Mouse (Mus musculus): Measurements from ENCODE around the gene Tnfrsf22.
A peak's percentile ranks its signal among the peaks of the same experiment; 100 is the strongest.
"Not testable (repeated sequence)": the region's sequence is repeated elsewhere in the genome, so short reads cannot be mapped to it uniquely, and the experiment has no call there.

Gene Tnfrsf22

DNA sequence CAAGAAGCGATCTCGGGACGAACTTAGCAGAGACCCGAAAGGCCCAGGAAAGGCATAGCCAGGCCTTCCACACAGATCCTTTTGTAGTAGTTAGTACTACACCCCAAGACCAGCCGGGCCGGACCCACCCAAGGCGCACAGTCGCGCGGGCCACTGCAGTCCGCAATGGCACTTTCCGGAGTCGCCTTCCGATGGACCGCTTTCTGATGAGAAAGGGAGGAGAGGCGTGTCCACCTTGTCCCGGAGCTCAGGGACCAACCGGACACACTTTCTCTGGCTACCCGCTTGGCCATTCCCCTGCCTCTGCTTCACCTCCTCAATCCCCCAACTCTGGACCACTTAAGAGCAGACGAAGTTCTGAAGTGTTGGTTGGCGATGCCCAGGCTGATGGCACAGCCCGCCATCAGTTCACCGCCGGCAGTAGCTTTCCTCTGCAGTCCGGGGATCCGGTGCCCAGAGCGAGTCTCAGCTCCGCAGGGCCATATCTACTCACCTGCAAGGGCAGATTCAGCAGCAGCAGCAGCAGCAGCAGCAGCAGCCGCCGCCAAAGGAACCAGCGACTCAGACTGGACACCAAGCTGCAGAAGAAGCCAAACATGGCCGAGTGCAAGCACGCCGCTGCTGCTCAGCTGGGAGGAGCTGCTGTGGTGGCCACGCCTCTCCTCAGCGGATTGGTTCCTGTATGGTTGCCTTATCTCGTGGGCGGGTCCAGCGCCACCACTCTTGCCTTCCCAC, at the start of gene Tnfrsf22:
Tnfrsf22 (minus strand) TSS at position 628 of the 735 bp plus-strand sequence.
- peak; percentile 56 to 68 for DNase-seq (ENCODE audit: low spot score in 2 of 2)

DNA sequence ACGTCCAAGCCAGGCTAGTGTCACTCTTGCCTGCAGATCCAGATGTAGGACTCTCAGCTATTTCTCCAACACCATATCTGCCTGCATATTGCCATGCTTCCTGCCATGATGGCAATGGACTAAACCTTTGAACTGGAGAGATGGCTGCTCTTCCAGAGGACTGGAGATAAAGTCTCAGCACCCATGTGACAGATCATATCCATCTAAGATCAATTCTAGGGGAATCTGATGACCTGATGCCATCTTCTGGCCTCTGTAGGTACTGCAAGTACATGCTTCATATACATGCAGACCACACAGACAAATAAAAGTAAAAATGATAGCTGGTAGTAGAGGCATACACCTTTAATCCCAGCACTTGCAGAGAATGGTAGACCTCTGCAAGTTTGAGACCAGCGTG, 46.7 kb upstream of the Tnfrsf22 start:
- DNase-seq (ENCODE audit: low spot score in 2 of 2): no peak

GRCm38 (mm10) chr7:143694550-143694949, 45.1 kb upstream of the Tnfrsf22 start:
- DNase-seq (ENCODE audit: low spot score in 2 of 2): no peak

DNA sequence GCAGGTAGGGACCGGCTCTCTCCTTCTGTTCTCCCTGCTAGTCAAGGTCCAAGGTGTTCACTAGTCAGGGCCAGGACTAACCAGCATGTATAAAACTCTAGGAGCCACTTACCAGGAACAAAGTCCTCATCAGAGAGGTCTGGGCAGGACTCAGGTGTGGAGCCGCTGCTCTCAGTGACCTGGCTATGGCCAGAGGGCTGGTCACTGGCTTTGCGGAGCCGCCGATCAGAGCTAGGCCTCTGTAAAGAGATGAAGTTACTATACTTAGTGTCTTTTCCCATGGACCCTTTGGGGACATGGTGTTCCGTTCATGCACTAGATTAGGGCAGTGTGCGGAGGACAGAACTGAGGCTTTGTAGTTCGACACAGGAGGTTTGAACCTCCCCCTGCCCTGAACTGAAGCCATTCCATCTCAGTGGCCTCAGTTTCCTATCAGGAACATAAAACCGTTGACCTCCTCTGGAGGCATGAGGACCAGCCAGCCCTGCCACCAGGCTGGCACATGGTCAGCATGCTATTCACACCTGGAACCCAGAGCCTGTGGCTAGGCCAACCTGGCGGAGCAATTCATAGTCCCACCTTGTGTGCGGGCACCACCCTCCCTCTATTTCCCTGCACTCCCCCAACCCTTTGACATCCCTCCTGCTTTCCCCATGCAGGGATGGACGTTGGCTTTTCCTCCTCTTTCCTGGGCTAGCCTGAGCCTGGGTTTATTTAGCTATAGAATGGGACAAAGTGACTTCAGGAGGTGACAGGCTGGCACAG, 43.5 kb upstream of the Tnfrsf22 start:
- DNase-seq (ENCODE audit: low spot score in 2 of 2): no peak

- no peak for DNase-seq (ENCODE audit: low spot score in 2 of 2)
Observed at GRCm38 (mm10) chr7:143691909-143692308, 42.4 kb upstream of the Tnfrsf22 start.

DNA sequence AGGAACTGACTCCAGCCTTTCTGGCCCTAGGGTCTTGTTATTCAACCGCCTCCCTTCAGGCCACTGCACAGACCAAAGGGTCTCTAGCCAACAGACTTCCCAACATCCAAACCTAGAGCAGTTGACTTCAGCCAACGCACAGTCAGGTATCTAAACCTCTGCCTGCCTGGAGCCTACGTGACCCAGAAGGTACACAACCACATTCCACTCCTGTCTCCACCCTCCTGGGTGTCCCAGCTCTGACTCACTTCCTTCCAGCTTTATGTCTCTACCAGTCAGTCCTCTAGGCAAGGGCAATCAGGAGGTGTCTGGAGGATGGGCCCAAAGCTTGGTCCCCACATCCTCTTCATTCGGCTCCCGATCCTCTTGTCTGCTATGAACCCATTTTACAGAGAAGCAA, 41.7 kb upstream of the Tnfrsf22 start:
- DNase-seq (ENCODE audit: low spot score in 2 of 2): peak in 1 of 2 experiments; percentile 3

DNA sequence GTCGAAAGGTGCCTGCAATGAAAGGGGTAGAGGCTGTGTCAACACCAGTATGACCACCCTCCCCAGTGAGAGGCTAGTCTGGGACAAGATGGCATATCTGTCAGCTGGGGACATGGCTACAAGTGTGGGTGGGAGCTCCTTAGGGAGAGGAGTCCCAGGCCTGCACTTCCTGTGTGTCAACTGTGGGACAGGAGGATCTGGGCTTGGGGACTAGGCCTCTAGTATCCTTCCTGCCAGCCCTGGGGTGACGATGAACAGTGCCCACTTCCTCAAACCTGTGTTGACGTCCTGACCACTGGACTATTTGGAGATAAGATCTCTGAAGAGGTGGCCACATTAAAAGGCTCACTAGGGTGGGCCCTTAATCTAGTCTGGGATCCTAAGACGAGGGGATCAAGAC, 40.5 kb upstream of the Tnfrsf22 start:
- DNase-seq (ENCODE audit: low spot score in 2 of 2): peak in 1 of 2 experiments; percentile 3

- DNase-seq (ENCODE audit: low spot score in 2 of 2): no peak
Observed at GRCm38 (mm10) chr7:143689481-143689880, 40.0 kb upstream of the Tnfrsf22 start.

DNA sequence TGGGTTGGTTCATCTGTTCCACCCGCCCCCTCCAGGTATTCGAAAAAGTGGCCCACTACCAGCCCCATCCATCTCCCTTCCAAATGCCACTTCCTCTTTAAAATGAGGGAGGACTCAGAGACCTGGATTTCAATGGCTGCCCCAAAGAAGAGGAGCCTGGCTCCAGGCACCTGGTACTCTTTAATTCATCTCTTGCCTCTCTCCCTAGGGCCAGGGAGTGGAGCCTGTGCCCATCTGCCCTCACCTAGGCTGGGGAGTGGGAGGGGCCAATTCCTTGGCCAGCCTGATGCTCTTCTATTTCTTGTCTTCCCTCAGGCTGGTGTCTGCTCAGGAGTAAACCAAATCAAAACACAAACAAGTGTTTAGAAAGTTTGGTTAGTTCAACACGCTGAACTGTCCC, 37.2 kb upstream of the Tnfrsf22 start:
- DNase-seq (ENCODE audit: low spot score in 2 of 2): not testable (repeated sequence)

GRCm38 (mm10) chr7:143686191-143686590, 36.7 kb upstream of the Tnfrsf22 start:
- not testable (repeated sequence) for DNase-seq (ENCODE audit: low spot score in 2 of 2)

DNA sequence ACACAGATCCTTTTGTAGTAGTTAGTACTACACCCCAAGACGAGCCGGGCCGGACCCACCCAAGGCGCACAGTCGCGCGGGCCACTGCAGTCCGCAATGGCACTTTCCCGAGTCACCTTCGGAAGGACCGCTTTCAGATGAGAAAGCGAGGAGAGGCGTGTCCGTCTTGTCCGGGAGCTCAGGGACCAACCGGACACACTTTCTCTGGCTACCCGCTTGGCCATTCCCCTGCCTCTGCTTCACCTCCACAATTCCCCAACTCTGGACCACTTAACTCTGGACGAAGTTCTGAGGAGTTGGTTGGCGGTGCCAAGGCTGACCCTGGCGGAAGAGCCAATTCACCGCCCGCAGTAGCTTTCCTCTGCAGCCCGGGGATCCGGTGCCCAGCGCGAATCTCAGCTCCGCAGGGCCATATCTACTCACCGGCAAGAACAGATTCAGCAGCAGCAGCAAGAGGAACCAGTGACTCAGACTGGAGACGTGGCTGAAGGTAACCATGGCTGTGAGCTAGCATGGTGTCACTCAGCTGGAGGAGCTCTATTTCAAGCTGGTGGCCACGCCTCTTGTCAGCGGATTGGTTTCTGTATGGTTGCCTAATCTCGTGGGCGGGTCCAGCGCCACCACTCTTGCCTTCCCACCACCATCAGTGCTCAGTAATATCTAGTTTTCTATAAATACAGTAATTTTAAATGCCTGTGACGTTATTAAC, 36.1 kb upstream of the Tnfrsf22 start, which contains the start of gene Tnfrsf23:
Tnfrsf23 (minus strand) TSS at position 514 of the 709 bp plus-strand sequence.
- DNase-seq (ENCODE audit: low spot score in 2 of 2): peak; percentile 25 to 42

DNA sequence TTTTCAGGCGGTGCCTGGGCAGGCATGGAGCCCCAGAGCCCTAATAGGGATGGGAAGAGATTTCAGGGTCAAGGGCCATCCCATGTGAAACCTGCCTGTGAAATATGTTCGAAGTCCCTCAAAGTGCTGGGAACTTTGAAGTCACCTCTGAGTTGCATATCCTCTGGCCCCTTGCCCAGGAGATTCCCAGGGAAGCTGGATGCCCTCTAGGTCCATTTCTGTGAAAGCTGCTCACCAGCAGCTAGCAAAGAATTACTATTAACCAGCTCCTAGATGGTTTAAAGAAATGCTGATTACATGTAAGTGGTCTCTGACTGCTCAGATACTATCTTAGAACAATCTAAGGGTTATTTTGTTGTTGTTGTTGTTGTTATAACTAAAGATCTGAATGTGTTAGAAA, 35.1 kb upstream of the Tnfrsf22 start:
- DNase-seq (ENCODE audit: low spot score in 2 of 2): not testable (repeated sequence)

DNA sequence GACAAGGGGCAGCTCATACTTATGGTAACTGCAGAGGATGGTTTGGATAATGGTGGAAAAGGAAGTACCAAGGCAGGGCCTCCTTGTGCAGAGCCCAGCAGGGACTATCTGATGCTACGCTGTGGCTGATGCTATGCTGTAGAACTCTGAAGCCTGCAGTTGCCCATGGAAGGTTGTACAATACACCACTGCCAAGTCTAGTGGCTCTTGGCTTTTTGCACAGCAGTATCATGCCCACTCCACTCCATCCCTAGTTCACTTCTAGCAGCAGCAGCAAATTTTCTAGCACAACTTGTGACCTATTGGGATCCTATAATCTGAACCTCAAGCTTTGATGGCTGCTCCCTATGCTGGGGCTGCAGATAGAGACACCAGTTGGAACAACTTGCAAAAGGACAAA, 32.1 kb upstream of the Tnfrsf22 start:
- no peak for DNase-seq (ENCODE audit: low spot score in 2 of 2)

- not testable (repeated sequence) for DNase-seq (ENCODE audit: low spot score in 2 of 2)
Observed at GRCm38 (mm10) chr7:143680836-143681235, 31.4 kb upstream of the Tnfrsf22 start.

DNA sequence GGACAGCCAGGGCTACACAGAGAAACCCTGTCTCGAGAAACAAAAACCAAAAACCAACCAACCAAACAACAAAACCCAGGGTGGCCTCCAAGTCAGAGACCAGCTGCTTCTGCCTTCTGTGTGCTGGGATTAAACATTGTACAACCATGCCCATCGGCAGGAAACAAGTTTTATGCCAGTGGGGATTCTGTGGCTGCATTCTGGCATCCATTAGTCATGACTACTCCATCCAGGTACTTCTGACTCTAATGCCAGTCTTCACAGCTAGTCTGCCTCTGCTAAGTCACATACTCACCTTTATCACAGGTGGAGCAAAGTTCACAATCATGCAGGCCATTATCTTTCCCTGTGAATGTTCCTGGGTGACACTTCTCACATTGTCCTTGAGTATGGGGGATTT, 30.2 kb upstream of the Tnfrsf22 start:
- DNase-seq (ENCODE audit: low spot score in 2 of 2): not testable (repeated sequence)

DNA sequence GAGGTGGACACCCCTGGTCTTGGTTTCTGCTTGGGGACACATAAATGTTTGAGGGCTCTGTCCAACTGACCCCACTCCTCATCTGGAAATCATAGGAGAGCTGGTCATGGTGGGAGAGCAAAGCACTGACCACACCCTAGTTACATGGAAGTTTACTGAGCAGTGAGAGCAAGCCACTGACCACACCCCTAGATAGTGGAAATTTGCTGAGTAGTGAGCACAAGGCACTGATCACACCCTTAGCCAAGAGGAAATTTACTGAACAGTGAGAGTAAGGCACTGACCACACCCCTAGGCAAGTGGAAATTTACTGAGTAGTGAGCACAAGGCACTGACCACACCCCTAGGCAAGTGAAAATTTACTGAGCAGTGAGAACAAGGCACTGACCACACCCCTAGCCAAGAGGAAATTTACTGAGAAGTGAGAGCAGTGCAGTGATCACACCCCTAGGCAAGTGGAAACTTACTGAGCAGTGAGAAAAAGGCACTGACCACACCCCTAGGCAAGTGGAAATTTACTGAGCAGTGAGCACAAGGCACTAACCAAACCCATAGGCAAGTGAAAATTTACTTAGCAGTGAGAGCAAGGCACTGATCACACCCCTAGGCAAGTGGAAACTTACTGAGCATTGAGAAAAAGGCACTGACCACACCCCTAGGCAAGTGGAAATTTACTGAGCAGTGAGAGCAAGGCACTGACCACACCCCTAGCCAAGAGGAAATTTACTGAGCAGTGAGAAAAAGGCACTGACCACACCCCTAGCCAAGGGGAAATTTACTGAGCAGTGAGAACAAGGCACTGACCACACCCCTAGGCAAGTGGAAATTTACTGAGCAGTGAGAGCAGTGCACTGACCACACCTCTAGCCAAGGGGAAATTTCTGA, 17.2 kb upstream of the Tnfrsf22 start:
- no peak for DNase-seq (ENCODE audit: low spot score in 2 of 2)

DNA sequence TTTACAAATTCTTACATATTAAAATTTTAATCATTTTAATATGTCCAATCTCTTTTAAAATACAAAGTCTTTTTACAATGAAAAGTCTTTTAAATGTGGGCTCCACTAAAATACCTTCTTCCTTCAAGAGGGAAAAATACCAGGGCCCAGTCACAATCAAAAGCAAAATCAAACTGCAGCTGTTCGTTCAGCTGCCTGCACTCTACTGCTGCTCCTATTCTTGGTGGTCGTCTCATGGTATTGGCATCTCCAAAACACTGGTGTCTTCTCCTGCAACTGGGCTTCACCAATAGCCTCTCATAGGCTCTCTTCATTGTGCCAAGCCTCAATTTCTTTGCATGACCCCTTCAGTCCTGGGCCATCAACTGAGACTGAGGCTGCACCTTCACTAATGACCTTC, 14.0 kb upstream of the Tnfrsf22 start:
- DNase-seq (ENCODE audit: low spot score in 2 of 2): no peak

GRCm38 (mm10) chr7:143660797-143661196, 11.3 kb upstream of the Tnfrsf22 start:
- no peak for DNase-seq (ENCODE audit: low spot score in 2 of 2)

- not testable (repeated sequence) for DNase-seq (ENCODE audit: low spot score in 2 of 2)
Observed at GRCm38 (mm10) chr7:143649769-143650346, 397 bp upstream of the Tnfrsf22 start.

GRCm38 (mm10) chr7:143643949-143644348, 5.5 kb downstream of the Tnfrsf22 start:
- not testable (repeated sequence) for DNase-seq (ENCODE audit: low spot score in 2 of 2)

DNA sequence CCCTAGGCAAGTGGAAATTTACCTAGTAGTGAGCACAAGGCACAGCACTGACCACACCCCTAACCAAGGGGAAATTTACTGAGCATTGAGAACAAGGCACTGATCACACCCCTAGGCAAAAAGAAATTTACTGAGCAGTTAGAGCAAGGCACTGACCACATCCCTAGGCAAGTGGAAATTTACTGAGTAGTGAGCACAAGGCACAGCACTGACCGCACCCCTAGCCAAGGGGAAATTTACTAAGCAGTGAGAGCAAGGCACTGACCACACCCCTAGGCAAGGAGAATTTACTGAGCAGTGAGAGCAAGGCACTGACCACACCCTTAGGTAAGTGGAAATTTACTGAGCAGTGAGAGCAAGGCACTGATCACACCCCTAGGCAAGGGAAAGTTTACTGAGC, 12.8 kb downstream of the Tnfrsf22 start:
- no peak for DNase-seq (ENCODE audit: low spot score in 2 of 2)

Data from spleen, postnatal 14 days (tissue).